Mouse (Mus musculus): ENCODE results near the gene Pop7.
A peak's percentile ranks its signal among the peaks of the same experiment; 100 is the strongest.

Pop7 gene

DNA sequence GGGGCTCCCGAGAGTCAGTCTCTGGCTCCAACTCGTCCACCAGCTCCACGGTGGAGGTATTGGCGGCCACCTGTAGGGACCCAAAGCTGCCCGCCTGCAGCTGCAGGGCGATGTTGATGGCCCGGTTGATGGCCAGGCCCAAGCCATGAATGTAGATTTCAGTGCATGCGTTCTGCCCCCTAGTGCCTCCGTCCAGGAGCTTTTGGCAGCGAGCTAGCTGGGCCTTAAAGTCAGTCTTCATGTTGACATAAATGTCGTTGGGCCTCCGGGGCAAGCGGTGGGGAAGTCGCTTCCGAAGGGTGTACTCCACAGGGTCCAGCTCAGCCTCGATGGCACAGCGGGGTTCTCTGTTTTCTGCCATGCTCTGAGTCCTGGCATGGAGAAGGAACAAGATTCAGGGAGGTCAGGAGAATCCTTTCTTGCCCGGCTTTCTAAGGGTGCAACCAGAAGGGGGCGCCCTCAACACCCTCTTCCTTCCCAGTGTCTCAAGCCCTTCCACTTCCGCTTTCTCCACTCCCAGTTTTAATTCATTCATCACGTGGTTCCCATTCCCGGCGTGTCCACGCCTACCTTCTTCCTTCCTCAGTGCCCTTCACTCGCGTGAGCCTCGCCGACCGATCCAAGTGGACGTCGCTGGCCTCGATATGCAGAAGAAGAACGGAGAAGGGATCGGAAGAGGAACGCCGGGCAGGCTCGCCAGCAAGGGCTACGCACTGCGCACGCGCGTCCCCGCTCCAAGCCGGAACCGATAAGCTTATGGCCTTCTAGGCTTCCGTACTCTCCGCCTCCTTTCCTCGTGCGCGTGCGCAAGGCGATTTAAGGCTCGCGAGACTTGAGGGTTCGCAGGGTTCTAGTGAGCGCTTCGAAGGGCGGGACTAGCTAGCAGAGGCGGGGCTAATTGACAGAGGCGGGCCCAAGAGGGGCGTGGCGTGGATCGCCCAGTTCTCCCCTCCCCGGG is at the start of gene Pop7:
Gene Pop7, minus strand, starts transcription at position 810 of the 958 bp plus-strand sequence.
- peak; percentile 98; the same call in 1 of the 2 replicates for TF ChIP-seq GATA4 (IDR thresholded peaks at IDR 0.05; ENCODE audit: insufficient replicate concordance, low read length)

DNA sequence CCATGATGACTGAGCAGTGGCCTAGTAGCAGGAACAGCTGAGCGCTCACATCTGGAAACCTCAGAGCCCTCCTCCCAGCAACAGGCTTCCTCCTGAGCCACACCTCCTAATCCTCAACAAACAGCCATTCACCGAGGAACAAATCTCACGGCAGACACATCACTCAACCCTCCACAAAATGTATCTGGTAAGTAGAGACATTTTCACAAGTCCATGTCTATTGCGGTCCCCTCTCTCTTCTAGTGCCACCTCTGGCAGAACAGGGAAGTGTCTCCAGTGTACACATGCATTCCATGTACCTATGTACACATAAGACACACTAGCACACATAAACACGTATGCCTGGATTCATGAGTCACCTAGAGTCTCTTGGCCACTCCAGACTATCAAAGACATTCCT is 48.8 kb upstream of the Pop7 start:
- no peak for TF ChIP-seq GATA4 (IDR thresholded peaks at IDR 0.05; ENCODE audit: insufficient replicate concordance, low read length)

DNA sequence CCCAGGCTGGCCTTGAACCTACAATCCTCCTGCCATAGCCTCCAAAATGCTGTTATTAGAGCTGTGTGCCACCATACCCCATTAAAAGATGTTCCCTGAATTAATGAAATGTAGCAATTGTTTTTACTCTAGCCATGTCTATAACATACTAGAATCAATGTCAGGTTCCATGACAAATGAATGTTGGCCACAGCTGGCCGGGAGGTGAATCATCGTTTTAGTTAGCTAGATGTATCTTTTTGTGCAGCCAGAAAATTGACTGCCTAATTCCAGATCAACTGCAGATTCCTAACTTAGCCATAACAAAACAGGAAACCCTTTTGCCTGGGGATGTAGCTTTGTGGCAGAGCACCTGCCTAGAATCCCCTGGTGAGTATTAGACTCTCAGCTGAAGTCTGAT is 47.5 kb upstream of the Pop7 start:
- TF ChIP-seq GATA4 (IDR thresholded peaks at IDR 0.05; ENCODE audit: insufficient replicate concordance, low read length): no peak

DNA sequence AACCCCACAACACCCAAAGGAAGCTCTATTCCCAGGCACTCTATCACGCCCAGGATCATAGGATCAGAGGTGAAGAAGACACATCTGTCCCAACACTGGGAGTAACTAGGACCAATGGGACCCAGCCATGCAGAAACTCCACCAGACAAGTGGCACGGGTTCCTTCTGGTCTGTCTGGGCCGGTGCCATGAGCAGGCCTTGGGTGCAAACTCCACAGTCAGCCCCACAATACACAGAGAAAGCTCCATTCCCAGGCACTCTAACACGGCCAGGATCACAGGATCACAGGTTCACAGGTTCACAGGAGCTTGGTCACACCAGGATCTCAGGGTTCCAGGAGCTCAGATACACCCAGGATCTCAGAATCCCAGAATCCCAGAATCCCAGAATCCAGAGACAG is 43.3 kb upstream of the Pop7 start:
- no peak for TF ChIP-seq GATA4 (IDR thresholded peaks at IDR 0.05; ENCODE audit: insufficient replicate concordance, low read length)

DNA sequence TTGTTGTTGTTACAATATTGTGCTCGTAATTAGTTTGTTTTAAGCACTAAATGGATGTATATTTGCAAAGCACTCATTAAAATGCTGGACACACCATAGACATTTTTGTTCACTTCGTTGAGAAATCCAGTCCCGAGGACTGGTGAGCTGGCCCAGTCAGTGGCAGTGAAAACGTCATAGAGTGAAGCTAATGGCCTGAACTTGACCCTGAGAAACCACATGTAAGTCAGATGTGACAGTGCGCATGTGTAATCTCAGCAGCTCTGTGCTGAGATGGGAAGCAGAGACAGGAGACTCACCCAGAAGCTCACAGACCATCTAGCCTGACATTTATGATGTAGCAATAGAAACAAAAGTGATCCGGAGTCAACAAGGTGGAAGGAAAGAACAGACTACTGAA is 42.6 kb upstream of the Pop7 start:
- TF ChIP-seq GATA4 (IDR thresholded peaks at IDR 0.05; ENCODE audit: insufficient replicate concordance, low read length): no peak

DNA sequence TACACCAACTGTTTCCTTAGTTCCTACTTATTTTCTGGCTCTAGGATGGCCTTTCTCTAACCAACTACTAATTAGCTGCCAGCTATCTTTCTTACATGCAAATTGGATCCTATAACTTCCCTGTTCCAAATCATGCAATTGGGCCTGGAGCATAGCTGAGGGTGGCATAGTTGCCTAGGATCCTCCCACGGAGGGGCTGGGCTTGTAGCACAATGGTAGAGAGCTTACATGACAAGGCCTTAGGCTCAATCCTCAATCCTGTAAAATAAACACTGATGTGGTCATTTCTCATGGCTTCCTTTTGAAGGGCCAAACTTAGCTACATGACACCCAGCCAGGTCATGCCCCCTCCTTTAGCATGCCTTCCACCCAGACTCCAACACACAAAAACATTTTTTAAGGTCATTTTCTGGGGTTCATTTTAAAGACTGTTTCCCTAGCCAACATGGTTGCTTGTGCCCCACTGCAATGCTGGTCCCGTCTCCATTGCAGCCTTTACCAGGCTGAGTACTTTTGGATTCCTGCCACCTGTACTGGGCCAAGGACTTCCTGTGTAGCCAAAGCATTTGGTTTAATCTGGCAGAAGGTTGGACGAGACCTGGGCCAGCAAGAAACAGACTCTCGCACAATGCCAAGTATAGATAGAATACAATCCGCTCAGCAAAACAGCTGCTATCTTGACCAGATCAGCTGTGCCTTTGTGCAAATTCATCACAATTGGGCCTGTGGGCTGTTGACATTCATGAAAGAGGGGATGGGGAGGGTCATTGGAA is 39.6 kb upstream of the Pop7 start:
- TF ChIP-seq GATA4 (IDR thresholded peaks at IDR 0.05; ENCODE audit: insufficient replicate concordance, low read length): no peak

DNA sequence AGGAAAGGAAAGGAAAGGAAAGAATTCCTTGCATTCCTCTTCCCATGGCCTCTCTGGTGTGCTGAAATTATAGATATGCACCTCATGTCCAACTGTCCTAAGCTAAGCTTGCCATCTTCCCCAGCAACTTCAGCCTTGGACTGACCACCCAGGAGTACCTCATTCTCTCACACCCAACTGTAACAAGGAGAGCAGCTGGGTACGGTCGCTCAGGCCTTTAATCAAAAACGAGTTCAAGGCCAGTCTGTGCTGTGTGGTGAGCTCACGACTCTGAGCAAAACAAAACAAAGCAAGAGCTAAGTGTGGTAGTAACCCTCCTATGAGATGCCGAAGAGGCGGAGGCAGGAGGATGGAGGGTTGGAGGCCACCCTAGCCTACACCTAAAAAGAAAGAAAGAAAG is 38.7 kb upstream of the Pop7 start:
- TF ChIP-seq GATA4 (IDR thresholded peaks at IDR 0.05; ENCODE audit: insufficient replicate concordance, low read length): no peak

DNA sequence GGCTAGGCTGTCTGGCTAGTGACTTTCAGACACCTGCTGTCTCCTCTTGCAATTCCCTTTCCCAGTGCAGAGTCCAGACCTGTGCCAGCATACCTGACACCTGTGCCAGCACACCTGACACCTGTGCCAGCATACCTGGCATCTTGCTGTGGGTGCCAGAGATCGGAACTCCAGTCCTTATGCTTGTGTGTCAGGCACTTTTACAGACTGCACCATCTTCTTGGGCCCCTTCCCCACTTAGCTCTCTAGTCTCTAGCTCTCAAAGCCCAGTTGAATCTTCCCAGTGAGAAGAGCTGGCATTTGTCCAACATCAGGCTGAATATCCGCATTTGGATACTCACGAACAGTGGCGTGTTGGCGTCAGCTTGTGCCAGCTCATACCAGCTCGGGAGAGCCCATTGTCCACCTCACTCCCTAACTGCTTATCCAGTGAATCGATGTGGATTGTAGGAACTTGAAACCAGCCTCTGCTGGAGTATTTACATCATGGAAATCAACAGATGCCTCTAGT is 37.0 kb upstream of the Pop7 start:
- TF ChIP-seq GATA4 (IDR thresholded peaks at IDR 0.05; ENCODE audit: insufficient replicate concordance, low read length): no peak

DNA sequence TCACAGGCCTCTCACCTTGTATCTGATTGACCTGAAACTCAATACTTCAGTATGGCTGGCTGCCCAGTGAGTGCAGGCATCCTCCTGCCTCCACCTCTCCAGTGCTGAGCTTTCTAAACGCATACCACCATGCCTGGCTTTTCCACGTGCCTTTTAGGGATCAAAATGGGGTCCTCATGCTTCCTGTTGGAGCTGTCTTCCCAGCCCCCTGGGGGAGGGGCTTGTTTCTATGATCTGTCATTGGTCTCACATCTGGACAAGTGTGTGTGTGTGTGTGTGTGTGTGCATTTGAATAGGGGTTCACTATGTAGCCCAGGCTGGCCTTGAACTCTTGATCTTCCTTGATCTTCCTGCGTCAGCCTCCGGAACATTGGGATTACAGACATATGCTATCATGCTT is 35.1 kb upstream of the Pop7 start:
- no peak for TF ChIP-seq GATA4 (IDR thresholded peaks at IDR 0.05; ENCODE audit: insufficient replicate concordance, low read length)

DNA sequence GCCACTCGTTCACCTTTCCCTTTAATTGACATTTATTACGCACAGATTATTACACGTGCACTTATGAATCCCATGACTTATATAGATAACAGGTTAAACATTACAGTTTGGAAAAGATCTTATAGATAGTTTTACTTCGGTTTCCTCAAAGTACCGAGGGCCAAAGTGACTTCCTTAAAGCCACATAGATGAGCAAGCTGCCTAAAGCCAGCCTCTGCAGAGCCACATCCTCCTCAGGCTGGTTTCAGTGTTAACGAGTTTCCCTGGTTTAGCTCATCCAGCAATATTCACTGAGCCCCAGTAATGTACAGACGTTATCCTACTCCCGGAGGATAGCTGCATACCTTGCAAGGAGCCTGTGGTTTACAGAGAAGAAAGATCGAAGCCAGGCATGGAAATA is 33.0 kb upstream of the Pop7 start:
- TF ChIP-seq GATA4 (IDR thresholded peaks at IDR 0.05; ENCODE audit: insufficient replicate concordance, low read length): no peak

DNA sequence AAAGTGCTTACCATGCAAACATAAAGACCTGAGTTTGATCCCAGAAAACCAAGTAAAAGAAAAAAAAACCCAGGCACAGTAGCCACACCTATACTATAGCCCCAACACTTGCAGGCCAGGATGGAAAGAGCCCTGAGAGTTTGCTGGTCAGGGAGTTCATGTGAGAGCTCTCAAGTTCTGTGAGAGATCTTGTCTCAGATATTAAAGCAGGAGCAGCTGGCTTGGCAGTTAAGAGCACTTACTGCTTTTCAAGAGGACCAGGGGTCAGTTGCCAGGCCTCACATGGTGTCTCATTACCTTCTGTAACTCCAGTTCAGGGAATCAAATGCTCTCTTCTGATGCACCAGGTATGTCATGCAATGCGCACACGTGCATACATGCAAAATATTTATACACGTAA is 32.4 kb upstream of the Pop7 start:
- no peak for TF ChIP-seq GATA4 (IDR thresholded peaks at IDR 0.05; ENCODE audit: insufficient replicate concordance, low read length)

DNA sequence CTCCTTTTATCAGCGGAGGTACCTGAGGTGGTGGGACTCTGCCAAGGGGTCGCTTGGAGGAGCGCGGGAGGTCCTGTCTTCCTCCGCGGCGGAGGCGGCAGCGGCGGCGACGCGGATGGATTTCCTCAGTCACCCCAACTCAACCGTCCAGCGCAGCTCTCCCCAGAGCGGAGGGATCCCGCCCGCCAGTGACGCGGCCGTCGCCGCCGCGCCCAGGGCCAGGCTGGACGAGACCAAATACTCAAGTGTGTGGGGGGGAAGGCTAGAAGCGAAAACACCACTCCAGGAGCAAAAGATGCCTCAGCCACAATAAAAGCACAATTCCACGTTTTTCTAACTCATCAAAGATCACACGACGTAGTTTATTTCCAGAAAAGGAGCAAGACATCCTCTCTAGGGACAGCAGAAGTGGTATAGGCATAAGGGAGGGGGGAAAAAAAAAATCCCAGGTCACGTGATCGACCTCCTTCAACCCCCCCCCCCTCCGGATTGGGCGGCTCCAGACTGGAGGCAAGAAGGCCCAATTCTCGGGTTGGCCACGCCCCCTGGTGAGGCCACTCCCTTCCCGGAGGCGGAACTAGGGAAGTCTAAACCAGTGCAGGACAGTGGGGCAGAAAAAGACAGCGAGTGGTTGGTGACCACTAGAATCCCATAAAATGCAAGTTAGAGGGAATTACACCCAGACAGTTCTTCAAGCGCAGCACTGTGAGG is 31.0 kb upstream of the Pop7 start, which contains the start of the genes Epo and Gnb2:
Gene Epo, minus strand, starts transcription at position 126 of the 711 bp plus-strand sequence.
Gene Gnb2, minus strand, starts transcription at position 394 of the 711 bp plus-strand sequence.
- peak; percentile 38; the same call in 1 of the 2 replicates for TF ChIP-seq GATA4 (IDR thresholded peaks at IDR 0.05; ENCODE audit: insufficient replicate concordance, low read length)

DNA sequence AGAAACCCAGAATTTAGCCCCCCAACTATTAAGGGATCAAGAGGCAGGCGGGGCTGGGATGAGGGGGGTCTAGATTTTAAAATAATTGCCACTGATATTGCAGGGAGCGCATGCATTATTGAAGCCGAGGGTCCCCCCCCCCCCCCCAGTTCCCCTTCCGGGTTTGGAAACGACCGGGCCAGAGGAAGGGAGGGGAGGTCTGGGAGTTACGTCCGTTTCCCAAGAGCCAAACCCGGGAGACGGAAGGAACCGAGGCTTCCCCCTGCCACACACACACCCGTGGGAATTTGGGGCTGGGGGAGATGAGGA is 30.4 kb upstream of the Pop7 start:
- no peak for TF ChIP-seq GATA4 (IDR thresholded peaks at IDR 0.05; ENCODE audit: insufficient replicate concordance, low read length)

DNA sequence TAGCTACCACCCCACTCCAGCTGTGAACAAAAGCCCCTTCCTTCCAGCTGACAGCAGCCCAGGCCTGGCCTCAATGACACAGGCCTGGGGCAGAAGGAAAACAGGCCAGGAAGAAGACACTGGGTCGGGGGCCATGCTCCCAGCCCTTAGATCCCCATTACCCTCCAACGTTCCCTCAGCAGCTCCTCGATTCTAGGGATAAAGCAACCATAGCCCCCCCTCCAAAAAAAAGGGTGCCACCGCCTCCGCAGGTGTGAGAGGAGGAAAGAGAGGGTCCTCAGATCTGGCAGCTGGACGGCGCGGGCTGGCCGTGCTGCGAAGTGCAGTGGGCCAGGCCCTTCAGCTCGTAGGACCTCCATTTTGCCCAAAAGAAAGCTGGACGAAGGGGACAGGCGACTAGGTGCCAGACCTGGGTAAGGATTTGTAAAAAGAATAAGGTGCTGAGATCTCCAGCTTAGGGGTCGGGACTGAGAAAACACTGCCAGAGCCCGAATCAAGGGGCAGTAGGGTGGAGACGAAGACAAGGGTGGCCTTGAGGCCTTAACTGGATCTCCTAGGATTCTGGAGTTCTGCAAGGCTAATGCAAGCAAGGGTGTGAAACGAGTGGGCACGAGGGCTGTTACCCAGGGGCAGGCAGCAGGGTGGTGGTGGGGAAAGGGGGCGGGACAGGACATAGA is 30.0 kb upstream of the Pop7 start:
- no peak for TF ChIP-seq GATA4 (IDR thresholded peaks at IDR 0.05; ENCODE audit: insufficient replicate concordance, low read length)
